Mouse (Mus musculus) cerebellum, postnatal 25 days (tissue): ENCODE data around the gene Gm14226.
"Not testable (repeated sequence)": the region's sequence is repeated elsewhere in the genome, so short reads cannot be mapped to it uniquely, and the experiment has no call there.

Experiments
- DNase-seq, 2 experiments: peaks; one replicate each; pipeline ENCODE4 v3.0.0; 2021; ENCODE audit warnings: mixed read lengths in 2 of 2

Gm14226 gene

DNA sequence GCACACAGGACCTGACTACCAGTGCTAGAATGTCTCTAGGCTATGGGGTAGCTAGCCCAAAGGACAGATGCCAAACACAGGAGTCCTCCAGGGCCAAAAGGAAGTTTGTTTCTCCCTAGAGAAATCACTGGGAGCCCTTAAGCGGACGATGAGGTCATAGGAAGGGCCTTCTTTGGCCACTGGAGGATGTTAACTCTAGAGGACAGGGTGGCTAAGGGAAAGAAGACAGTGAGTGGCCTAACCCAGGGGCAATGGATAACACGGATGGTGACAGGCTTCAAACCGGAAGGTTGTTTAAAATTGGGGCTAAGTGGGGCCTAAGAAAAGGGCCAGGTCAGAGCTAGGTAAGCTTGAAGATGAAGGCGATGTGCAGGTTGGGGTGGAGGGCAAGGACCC, 32.0 kb downstream of the Gm14226 start:
- DNase-seq, result no peak

DNA sequence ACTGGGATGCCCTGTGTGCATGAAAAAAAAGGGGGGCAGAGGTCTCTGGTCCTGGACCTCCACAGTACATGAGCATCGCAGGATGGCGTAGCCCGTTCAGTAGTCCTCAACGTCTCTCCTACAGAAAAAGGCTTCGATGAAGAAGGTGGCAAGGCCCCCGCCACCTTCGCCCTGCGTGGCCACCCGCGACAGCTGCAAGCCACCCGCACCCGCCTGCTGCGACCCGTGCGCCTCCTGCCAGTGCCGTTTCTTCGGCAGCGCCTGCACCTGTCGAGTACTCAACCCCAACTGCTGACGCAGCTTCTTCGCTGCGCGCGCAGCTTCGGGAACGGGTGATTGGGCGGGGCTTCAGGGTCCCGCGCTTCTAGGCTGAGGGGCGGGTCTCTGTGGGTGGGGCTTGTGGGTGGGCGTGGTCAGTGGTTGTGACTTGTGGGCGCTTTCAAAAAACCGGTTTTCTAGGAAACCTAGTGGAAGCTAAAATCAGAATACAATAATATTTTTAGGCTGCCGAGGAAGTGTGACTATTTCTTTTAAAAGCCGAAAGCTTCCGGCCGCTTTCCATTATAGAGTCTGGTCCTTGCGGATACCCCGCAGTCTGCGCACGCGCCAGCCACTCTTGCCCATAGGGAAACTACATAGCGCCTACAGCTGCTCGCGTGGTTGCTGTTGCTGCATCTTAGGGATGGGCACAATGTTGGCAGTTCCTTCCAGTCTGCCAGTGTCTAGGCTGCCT, 32.6 kb downstream of the Gm14226 start:
- DNase-seq, result peak; percentile 98 to 99

DNA sequence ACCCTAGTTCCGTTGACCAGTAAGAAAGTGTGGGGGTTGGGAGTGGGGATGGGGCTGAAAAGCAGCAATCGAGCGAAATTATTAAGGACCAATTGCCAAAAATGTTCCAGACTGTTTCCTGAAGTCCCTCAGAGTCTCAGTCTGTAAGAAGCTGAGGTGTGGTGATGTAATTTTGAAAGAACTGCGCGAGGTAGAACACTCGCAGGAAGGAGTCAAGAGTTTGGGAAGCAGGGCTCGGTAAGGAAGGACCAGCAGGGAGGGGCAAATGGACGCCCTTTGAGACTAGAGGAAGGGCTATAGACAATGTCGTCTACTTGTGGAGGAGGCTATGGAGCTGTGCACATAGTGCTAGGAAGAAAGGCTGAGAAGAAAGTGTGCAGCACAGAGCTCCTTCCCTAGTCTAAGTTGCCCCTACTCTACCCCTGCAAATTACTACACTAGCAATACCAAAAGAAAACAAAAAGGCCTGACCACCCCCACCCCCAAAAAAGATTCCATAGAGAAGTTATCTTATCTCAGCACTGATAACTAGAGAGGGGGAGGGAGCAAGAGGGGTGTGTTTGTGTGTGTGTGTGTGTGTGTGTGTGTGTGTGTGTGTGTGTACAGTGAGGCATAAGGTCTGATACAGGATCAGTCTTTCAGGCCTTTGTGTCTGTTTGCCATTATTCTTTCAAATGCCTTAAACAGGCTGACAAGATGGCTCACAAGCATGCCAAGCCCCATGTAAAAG, 33.7 kb downstream of the Gm14226 start:
- no peak for DNase-seq

DNA sequence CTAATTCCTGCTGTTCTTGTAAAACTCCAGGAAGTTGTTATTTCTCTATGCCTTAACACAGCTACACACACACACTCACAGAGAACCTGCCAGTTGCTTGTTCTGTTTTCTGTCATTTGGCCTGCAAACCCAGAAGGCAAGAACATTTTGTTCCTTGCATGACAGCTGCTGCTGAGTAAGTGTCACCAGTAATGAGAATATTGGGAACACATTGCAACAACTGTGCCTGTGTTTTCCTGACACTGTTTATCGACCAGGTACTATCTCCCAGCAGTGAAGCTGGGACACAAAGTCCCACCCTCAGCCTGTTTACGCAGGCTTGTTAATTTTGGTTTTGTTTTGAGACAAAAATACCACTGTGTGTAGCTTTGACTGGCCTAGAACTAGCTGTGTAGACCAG, 34.6 kb downstream of the Gm14226 start:
- no peak for DNase-seq

DNA sequence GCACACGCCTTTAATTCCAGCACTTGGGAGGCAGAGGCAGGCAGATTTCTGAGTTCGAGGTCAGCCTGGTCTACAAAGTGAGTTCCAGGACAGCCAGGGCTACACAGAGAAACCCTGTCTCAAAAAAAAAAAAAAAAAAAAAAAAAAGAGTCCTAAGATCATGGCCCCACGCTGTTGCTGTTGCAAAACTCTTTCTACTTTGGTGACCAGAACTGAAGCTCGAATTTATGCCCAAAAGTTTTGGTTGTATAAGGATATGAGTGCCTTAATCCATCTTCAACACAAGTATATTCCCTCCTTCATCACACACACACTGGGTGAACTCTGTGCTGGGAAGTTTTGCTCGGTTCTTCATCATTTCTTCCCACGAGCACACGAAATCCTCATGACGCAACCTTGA, 35.4 kb downstream of the Gm14226 start:
- not testable (repeated sequence) for DNase-seq

DNA sequence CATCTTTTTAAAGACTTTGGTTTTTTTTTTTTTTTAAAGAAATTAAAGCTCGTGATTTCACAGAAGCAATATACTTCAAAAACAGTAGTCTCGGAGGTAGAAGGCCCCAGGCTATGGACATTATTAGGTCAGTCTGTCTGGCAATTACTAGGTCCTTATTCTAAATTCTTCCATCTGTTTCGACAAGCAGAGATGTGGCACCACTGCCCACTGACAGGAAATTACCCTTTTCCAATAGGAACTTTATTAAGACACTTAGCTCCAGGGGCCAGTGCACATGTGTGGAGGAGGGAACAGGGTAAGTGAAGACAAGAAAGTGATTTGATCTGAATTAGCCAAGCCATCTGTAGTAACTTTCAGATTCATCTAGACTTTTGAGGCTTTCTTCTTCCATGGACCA, 36.6 kb downstream of the Gm14226 start:
- no peak for DNase-seq

DNA sequence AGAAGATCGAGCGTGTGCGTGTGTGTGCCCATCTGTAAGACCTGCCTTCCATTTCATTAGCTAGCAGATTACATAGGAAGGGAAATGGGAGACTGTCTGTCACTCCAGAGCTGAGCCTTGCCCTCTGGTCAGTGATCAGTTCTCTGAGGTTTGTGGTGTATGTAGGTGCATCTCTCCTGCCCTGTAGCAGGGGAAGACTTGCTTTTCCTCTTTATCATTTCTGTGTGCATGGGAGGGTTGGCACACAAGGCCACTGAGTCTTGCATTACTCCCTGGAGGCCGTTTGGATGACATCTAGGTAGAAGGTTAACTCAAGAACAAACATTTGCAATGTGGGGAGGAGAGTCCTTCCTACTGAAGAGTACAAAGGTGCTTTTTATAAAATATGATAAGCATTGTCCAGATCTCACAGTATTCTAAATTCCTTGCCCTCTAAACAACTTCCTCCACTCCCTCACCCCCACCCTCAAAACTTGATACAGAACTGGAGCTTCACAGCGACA, 38.1 kb downstream of the Gm14226 start:
- DNase-seq, result no peak

DNA sequence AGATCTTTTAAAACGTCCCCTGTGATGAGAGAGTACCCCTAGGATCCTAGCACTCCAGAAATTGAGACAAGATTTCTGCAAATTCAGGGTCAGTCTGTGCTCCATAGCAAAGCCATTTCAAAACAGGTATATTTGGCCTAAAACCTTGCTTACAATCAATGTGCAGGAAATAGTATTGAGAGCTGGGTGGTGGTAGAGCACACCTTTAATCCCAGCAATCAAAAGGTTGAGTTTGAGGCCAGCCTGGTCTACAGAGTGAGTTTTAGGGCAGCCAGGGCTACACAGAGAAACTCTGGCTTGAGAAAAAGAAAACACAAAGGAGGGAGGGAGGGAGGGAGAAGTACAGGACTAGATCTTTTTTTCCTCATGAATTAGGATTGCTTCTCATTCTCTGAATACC, 39.3 kb downstream of the Gm14226 start:
- DNase-seq, result no peak

DNA sequence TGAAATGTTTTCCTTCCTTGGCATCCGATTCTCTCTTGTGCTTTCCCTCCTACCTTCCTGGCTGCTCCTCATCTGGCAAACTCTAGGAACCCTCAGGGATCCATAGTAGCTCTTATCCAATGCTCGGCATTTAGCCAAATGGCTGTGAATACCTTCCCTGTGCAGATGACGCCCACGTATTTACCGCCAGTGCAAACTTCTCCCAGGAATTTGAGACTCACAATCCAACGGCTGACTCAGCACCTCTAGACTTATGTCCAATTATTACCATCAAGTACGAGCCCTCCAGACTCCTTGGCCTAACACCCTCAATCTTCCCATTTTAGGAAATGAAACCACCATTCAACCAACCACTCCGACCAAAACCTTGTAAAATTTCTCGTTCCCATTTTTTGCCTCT, 53.0 kb downstream of the Gm14226 start:
- DNase-seq, result no peak

DNA sequence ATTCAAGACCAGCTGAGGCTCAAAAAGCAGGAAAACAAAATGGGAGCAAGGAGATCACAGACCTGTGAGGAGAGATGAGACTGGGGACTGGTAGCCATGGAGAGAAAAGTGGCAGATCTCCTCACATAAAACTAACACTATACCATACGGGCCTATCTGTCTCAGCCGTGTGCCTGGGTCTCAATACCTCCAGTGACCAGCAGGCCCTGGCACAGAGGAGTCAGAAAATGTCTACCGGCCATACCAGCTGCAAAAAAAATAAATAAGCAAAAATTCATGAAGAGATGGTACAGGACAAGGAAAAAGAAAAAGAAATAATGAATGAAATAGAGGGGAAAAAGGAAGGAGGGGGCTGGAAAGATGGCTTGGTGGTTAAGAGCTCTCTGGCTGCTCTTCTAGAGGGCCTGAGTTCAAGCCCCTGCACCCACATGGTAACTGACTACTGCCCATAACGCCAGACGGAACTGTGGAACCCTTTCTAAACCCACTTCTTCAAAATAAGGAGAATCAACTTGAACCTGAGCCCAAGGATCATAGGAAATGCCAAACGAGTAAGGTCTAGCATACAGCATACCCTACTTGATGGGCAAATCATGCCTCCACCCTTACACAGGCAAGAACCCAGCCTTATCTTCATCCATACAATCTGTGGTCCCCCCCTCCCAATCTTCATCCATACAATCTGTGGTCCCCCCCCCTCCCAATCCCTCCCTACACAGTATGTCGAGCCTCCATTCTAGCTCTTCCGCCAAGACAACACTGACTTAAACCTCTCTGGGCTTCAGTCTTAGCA, 54.5 kb downstream of the Gm14226 start:
- no peak for DNase-seq

DNA sequence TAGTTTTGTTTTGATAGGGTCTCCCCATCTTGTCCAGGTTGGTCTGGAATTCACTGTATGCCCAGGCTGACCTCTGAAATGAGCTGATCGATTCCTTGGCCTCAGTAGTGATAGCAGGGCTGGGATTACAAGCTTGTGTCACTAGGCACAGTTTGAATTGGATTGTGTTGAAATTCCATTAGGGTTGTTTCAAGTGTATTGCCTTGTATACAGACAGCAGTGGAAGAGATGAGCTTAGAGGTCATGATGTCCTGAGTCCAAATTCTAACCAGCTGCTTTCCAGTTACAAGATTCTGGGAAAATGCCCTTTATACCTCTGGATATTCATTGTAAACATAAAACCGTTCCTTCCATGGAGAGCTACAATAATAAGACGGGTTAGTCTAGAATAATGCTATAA, 55.3 kb downstream of the Gm14226 start:
- no peak for DNase-seq

DNA sequence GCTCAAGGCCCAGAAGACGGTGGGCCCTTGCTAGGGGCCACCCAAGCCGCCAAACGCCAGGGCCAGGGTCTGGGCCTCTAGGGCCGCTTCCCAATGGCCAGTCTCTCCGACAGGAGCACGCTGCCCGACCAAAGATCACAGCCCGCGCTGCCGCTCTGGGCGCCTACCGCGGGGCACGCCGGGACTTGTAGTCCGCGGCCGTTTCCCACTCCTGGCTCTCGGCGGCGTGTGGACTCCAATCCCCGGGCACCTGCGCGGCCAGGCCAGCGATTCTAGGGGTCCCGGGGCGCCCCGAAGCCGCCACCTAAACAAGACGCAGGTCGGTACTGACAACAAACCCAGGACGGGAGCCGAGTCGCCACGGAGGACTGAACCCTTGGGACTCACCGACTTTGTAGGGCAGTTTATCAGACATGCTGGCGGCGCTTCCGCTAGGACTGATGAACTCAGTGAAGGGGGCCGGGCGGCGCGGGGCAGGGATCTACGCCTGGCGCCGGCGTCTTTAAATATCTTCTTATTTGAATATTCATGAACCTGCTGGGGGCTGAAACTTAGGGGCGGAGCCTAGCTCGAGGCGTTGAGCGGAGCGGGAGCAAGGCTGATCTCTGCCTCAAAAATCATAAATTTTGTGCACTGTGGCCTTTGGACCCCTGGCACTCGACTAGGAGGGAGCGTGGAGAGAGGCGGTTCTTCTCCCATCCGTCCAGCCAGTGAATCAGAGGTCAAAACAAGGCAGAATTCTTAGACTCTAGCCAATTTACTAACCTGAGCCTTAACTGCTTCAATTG, 56.1 kb downstream of the Gm14226 start, which contains the start of gene Ahcy:
Gene Ahcy, minus strand, starts transcription at position 520 of the 788 bp plus-strand sequence.
- DNase-seq, result peak; percentile 95 to 96

DNA sequence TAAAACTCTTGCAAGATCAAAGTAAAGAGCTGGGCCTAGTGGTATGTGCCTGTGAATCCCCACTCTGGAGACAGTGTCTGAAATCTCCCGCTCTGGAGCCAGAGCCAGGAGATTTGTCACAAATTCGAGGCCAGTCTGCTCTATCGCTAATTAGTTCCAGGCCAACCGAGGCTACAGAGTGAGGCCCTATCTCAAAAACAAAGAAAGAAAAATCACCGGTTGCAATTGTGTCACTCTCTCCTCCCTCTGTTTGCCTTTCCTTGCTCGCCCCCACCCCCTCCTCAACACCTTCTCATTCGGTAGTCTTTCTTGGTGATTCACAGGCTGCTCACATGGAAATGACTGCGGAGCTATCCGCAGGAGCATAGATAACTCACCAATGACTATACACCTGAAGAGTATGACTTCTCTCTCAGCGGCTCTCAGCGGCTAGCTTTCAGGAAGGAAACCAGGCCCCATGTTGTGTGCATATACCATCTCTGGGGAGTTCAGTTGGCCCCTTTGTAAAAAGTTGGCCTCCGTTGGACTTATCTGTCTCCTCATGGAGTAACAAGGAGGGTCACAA, 56.8 kb downstream of the Gm14226 start:
- DNase-seq, result peak in 1 of 2 experiments; percentile 23

DNA sequence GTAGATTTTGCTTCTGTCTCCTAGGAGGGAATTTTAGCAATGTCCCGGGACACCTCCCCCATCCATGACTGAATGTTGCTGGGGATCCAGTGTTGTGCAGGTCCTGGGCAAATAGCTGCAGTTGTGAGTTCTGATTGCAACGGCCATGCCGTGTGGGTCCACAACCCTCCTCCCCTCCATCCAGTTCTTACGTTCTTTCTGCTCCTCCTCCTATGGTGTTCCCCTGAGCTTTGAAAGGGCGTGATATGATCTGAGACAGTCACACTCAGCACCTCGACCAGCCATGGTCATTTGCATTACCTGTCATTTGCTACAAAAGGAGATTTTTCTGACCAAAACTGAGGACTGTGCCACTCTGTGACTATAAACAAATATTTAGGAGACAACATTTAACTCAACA, 57.6 kb downstream of the Gm14226 start:
- no peak for DNase-seq
